Mouse (Mus musculus) T-helper 1 cell (primary cell): ENCODE data around the gene Nxn.

ENCODE experiments used
- in situ Hi-C: fragments of 300-600 bp; cut with MboI, MseI; formaldehyde crosslinking; loops from one replicate; pipeline ENCODE4 v1.15.1; 2025; ENCODE audit warnings: high pct_unique_total_duplicates

Gene Nxn

DNA sequence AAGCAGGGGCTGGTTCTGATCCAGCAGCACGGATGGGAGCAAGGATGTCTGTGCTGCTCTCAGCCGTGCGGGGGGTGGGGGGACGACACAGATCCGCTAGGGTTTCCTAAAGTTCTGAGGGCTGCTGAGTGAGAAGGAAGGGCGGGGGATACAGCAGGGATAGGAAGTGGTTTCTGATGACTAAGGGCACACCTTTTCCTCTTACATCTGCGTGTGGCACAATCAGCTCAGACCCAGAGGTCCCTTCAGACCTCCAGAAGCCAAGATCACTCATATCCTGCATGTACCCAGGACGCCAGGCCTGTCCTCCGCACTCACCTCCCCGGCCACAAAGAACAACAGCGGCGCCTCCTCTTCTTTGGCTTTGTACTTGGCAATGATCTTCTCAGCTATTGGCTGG, 137.7 kb downstream of the Nxn start:
- in situ Hi-C loops: no loop called here

DNA sequence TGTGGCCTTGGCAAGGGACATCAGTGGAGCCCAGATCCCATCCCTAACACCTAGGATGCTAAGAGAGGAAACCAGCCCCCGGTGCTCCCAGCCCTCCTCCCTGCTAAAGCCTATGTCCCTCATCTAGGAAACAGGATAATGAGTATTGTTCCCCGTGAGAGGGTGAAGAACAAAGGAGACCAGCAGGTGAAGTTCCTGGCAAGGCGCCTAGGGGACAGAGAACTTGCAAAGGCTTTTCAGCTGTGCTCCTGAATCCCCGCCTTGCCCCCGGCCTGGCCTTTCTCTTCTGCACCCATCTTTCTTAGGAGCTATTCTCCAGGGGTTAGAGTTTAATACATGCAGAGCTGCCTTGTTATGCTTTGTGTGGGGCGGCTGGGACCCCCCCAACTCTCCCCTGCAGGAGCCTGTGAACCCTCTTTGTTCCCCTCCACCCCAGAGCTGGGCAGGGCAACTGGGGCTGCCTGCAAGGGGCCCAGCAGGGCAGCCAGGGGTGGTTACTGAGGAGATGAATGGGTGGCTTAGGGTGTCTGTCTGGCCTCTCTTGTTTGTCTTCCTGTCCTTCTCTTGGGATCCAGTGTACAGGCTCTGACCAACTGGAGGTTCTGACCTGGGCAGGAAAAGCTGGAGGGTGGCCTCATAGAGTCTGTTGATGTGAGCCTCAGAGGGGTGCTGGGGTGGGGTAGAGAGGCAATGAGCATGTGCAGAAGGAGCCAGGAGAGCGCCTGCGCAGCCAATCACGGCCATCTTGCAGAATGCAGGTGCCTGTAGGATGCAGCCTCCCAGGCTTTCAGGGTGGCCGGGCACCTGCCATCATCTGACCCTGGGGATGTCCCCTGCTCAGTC, 138.5 kb downstream of the Nxn start:
- in situ Hi-C loops: no loop called here

DNA sequence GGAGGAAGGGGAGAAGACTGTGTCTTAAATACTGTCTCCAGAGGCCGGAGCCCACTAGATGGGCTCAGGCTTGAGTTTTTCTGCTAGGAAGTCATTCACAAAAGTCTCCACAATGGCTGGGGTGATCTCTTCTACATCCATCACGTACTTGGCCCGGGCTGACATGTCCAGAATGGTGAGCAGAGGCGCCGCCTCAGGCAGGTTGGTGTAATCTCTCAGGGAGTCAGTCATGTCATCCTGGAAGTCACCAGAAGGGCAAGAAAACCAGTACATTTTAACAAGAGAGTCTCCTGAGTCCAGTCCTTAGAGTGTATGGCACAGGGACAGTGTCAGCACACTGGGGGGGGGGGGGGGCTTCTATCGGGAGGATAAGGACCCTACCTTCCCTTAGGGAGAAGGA, 140.4 kb downstream of the Nxn start:
- in situ Hi-C loops: loop anchor here (5.0 kb wide), 1 partner anchor 149 kb away; the partner anchor contains the start of gene Timm22

DNA sequence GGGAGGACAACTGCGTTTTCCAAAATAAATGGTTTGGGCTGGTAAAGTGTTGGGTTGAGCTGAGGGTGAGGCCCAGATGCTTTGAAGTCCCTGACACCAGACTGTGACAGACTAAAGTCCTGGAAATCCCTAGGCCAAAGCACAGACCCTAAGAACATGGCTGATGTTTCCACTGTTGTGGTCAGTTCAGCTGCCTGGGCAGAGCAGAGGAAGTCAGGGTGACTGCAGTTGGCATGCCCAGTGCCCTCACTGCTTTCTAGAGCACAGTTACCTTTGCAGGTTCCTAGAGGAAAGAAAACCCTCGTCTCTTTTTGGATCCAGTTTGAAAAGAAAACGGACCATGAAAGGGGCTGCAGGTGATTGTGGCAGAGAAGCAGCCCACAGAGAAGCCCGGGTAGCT, 141.6 kb downstream of the Nxn start:
- in situ Hi-C loops: loop anchor here (5.0 kb wide), 1 partner anchor 150 kb away; the partner anchor contains the start of gene Timm22

DNA sequence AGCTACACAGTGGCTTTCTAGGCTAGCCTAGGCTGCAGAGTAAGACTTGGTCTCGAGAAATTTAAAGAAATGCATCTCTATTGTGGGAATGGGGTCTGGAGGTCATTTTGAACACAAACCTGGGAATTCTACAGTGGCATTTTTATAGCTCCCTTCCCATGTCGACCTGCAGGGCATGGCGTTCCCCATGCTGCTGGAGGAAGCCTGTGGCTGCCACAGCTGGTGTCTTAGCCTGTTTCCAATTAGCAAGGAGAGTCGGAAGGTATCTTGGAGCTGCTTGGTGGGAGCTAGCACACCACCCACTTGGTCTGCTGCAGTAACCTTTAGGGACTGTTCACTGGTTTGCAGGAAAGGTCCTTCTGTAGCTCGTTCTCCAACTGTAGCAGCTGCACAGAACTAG, 142.8 kb downstream of the Nxn start:
- in situ Hi-C loops: loop anchor here (5.0 kb wide), 1 partner anchor 151 kb away; the partner anchor contains the start of gene Timm22

DNA sequence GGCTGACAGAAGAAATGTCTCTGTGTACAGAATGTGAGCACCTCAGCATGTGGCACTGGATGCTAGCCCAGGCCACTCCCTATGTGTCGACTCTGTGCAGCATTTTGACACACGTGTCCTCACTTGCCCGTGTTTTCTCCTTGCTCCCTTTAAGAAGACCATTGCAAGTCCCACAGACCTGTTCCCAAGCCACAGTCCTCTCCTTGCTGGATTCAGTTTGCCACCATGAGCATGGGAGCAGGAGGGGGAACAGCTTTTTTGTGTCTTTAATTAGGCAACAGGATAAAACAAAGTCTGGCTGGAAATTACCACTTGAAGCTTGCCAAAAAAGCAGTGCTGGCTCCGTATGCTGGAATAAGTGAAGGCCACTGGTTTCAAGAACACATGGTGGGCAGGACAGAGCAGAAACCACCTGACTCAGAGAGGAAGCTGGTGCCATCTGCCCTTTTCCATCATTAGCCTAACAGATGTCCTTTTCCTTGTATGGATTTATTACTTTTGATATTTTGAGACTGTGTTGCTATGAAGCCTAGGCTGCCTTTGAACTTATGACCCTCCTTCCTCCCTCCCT, 143.4 kb downstream of the Nxn start:
- in situ Hi-C loops: loop anchor here (5.0 kb wide), 1 partner anchor 152 kb away; the partner anchor contains the start of gene Timm22

DNA sequence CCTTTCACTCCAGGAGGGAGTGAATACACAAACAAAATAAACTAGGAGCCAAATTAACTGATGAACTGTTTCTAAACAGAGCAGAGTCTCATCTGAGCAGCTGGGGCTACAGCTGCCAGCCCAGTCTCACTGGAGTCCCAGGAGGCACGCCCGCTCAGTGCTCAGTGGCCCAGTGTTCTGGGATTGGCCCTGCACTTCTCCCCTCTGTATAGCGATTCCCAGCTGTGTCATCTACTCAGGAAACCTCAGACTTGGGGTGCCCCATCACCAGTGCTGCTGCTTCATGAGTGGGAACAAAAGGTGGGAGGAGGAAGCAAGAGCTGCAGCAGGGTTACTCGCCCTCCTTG, 145.0 kb downstream of the Nxn start:
- in situ Hi-C loops: no loop called here

DNA sequence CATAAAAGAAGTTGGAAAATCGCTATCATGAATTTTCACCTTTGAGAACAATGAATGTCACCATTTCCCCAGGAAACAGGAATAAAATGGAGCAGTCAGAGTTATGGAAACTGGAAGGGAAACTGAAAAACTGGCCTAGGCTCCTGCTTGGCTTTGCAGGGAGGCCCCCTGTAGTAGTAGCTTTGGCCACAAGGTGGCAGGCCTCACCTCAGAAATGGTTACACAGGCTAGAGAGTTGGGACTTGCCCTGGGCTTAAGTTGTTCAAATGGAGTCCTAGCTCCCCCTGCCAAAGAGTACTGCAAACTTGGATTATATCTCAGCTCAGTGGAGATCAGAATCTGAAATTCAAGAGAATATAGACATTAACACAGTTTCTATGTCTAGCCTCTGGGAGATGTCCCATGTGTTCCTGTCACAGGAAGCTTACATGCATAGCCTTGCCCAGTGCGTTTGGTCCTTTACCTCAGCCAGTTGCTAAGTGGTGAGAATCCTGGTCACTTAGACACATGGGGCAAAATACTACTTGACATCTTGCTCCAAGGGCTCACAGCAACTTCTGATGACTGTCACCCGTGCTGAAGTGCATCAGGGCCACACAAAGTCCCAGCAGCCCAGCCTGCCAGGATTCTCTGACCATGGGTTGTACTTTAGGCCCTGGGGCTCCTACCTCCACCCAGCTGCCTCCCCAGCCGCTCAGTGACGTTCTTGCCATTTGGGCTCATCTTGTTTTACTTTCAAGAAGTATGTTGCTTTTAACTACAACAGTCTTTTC, 145.6 kb downstream of the Nxn start:
- in situ Hi-C loops: no loop called here

DNA sequence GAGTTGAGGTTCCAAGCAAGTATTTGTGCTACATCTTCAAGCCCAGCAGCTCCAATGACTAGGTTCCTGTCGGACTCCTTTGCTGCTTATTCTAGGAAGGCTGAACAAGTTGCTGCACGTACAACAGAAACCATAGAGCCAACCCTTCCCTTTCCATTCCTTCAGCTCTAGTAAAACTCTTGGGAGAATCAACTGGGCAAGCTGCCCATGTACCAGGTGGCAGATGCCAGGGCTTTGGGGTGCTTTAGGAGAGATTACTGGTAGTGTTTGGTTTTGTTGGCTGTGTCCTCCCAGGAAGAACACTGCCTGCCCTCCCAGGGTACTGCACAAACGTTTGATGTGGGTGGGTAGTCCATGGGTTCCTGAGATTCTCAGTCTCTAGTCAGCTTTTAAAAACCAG, 146.9 kb downstream of the Nxn start:
- in situ Hi-C loops: no loop called here

DNA sequence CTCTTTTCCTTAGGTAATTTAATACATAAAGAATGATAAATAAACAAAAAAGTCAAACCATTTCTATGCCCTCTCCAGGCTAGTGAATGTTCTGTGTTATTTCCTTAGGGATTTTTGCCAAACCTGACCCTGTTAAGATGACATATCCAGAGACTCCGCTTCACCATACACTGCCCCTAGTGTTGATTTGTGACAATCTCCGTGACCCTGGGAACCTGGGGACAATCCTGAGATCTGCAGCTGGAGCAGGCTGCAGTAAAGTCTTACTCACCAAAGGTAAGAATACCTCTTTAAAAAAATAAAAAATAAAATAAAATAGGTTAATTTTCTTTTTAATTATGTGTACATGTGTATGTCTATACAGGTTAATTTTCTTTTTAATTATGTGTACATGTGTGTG, 151.7 kb downstream of the Nxn start:
- in situ Hi-C loops: no loop called here

DNA sequence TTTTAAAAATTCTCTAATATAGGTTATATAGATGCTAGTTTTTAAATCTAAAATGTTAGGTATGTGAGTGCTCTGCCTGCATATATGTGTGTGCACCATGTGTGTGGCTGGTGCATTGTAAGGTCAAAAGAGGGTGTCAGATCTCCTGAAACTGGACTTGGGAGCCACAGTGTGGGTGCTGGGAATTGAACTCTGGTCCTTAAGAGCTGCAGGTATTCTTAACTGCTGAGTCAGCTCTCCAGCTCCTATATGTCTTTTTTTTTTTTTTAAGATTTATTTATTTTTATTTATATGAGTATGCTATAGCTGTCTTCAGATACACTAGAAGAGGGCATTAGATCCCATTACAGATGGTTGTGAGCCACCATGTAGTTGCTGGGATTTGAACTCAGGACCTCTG, 152.5 kb downstream of the Nxn start:
- in situ Hi-C loops: no loop called here

DNA sequence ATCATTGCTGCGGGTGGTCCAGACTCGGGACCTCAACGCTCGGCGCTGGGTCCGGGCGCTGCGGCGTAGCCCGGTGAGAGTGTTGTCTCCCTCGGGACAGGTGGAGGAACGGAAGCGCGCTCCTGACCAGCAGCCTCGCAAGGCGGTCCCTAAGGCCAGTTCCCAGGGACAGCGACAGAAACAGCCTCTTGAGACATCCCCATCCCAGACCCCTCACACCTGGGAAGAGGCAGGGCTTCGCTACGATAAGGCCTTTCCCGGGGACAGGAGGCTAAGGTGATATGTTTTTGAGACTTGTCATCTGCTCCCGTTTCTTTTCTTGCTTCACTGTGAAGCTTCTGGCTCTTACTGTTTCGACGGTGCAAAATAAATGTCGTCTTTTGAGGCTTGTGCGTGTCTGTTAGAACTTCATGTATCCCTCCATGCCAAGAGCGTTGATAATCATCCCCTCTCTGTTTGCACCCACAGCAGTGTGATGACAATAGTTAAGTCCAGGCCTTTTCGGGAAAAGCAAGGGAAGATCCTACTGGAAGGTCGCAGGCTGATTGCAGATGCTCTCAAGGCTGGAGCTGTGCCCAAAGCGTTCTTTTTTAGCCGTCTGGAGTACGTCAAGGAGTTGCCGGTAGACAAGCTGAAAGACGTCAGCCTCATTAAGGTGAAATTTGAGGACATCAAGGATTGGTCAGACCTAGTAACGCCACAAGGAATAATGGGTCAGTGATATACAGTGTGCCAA, 155.0 kb downstream of the Nxn start:
- in situ Hi-C loops: no loop called here

DNA sequence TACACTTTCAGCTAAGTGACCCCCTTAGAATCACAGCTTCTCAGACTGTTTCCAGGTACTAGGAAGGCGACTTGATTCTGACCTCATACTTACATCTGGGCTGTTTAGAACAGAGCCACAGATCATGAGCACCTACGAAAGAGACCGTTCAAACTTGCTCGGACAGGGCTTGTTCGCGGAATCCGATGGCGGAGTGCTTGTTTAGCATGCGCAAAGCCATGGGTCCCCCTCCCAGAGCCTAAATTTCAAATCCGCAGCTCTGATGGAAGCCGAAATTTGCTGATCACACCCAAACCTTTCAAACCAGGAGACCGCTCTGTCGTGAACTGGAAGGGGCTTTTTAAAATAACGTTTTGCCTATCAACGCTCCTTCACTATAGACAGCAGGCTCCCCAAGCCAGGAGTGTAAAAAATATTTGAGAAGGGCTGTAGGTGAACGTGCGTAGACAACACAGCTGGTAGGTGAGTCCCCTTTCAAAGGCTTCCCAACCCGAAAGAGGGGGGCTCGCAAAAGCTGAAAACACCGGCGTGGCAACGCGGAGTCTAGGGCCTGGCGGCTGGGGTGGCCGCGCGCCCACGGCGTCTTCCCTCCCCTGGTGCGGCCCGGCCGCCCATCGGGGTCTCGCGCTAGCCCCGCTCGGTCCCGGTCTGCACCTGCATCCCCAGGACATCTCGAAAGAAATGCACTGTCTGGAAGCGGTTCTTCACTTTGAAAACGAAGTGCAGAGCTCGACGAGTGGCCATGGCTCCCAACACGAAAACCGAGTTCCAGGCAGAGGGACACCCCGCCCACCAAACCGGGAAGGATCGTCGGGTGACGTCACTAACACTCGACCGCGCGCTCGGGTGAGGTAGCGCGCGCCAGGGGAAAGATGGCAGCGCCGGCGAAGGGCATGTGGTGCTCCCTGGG, 155.8 kb downstream of the Nxn start, which contains the start of the genes Mrm3 and Glod4:
Gene Mrm3 (plus strand): TSS at position 815 of the 910 bp plus-strand sequence.
Gene Glod4 (minus strand): TSS at position 825 of the 910 bp plus-strand sequence.
- in situ Hi-C loops: no loop called here

DNA sequence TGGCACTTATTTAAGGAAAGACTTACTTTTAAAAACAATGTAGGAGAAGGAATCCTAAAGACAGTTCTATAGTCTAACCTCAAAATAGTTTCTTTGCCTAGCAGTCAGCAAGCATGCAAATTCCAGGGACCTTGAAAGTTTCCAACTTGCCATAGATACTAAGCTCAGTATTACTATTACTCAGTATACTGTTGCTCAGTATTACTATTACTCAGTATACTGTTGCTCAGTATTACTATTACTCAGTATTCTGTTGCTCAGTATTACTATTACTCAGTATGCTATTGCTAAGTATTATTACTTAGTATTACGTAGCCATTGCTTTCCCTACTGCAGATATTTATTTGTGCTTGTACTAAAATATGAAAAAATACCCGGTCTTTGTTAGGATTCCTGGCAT, 159.2 kb downstream of the Nxn start:
- in situ Hi-C loops: no loop called here

DNA sequence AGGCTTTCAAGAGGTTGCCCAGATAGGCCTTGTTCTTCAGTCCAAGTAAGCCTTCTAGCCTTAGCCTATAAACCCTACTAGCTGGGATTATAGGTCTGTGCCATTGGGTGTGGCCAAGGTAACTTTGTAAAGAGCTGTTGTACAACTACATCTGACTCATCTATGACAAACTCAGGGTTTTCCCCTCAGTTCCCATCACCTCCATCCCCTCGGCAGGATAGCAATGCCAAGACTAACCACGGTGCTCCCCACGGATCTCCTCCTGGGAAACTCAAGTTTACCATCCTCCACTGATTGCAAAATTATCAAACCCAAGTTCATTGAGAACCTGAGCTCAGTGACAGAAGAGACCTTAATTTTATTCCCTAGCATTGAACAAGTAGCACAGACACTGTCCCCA, 162.8 kb downstream of the Nxn start:
- in situ Hi-C loops: no loop called here

DNA sequence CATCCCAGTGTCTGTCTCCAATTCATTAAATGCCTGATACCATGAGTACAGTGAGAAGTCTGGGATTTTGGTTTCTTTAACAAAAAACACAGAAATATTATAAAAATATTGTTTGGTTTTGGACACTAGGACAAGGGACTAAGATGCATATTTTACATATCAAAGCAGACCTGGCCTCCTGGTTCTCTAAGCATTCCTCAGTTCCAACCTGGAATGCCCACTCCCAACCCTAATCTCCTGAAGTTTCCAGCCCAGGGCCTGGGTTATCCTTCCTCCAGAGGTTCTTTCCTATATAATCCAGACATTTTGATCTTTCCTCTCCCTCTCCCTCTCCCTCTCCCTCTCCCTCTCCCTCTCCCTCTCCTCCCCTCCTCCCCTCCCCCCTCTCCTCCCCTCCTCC, 173.9 kb downstream of the Nxn start:
- in situ Hi-C loops: no loop called here

DNA sequence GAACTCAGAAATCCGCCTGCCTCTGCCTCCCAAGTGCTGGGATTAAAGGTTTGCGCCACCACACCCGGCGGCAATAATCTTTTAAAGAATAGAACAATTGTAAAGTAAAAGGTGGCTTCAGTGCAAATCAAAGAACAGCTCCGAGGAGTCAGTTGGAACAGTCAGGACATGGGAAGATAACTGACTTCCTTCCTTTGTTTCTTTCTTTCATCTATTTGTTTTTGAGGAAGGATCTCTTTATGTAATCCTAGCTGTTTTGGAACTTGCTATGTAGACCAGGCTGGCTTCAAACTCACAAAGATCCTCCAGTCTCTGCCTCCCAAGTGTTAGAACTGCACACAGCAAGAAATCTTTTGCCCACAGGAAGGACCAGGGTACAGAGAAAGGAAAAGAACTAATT, 174.3 kb downstream of the Nxn start:
- in situ Hi-C loops: no loop called here

DNA sequence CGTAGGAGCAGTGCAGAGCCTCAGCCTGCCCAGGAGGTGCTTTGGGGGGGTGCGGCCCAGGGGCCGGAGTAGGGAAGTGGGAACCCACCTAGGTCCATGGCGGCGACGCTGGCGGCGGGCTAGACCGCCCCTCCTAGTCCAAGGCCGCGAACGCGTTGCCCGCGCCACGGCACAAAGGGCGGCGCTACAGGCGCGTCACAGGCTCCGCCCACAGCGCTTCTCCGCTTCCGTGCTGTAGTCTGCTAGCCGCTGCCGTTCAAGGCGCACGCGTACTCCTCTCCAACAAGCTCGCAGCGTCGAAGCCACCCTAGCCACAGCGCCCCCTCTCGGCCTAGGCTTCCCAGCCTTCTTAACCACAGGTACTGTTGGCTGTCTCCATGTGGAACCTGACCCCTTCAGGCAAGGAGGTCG, 181.5 kb downstream of the Nxn start, which contains the start of the genes Dbil5 and Gemin4:
Gene Dbil5 (plus strand): TSS at position 219 of the 411 bp plus-strand sequence.
Gene Gemin4 (minus strand): TSS at position 275 of the 411 bp plus-strand sequence.
- in situ Hi-C loops: no loop called here

DNA sequence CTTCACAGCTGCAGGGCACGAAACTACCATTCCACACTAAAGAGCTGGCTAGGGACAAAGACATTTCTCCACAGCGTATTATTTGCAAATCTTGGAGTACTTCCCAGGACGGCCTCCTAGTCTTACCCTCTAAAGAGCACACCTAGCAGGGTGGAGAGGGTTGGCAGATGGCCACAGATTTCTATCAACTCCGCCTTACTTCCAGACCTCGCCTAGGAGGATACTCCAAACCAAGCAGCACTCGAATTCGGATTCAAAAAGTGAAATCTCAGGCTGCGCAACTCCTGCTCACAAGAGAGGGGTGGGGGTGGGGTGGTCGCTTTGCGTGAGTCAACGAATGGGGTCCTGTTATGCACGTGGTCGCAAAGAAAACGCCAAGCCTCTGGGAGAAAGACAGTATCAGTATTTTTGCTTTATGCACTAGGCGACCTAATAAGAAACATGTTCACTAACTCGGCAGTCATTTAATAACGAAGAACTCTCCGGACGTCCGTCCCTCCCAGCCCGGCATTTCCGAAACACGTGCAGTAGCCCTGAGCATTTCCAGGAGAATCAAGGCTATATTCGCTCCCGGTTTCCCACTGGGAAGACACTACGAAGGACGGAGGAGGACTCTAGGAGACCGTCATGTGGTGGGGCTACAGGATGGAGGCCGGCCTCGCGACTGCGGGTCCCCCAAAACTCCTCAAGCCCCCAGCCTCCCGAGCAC, 182.1 kb downstream of the Nxn start:
- in situ Hi-C loops: no loop called here

DNA sequence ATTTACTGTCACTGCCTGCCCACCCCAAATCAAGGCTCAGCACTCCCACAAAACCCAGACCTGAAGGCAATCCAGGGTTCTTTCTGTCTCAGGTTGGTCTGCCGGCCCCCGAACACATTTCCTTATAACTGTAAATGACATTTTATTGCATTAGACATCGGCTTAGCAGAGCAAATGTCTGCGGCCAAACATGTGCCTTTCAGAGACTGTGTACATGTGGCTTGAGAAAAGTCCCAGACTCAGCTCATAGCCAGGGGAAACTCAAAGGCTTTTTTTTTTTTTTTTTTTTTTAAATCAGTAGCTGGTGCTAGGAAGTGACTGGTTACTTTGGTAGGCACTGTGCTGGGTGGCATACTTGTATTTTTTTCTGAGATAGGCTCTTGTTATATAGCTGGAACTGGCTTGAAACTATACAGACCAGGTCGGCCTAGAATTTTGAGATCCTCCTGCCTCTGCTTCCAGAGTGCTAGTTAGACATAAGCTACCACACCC, 182.8 kb downstream of the Nxn start:
- in situ Hi-C loops: no loop called here
